Mouse (Mus musculus) 3T3-L1 (cell line): Measurements from ENCODE around the gene Zcwpw1.

ENCODE experiments used
- DNase-seq: peaks from one replicate; pipeline ENCODE4 v3.0.0-alpha.2; 2015; ENCODE audit warnings: low read depth, low spot score

The Zcwpw1 gene

DNA sequence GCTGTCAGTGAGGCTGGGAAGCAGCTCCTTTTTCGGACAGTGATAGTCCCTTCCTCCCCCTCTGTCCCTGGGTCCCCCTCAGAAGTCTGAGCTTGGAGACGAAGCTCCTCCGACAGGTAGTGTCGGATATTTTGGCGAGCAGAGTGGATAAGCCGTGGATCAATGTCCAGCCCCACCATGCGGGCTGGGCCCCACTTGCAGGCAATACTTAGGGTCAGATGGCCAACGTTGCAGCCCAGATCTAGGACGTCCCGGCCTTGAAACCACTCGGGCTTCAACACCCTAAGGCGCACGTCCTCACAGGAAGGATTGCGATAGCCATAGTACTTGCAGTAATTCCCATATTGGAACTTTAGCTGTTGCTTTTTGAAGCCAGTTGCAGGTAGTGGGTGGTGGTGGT lies 3.1 kb upstream of the Zcwpw1 start:
- DNase-seq: no peak

DNA sequence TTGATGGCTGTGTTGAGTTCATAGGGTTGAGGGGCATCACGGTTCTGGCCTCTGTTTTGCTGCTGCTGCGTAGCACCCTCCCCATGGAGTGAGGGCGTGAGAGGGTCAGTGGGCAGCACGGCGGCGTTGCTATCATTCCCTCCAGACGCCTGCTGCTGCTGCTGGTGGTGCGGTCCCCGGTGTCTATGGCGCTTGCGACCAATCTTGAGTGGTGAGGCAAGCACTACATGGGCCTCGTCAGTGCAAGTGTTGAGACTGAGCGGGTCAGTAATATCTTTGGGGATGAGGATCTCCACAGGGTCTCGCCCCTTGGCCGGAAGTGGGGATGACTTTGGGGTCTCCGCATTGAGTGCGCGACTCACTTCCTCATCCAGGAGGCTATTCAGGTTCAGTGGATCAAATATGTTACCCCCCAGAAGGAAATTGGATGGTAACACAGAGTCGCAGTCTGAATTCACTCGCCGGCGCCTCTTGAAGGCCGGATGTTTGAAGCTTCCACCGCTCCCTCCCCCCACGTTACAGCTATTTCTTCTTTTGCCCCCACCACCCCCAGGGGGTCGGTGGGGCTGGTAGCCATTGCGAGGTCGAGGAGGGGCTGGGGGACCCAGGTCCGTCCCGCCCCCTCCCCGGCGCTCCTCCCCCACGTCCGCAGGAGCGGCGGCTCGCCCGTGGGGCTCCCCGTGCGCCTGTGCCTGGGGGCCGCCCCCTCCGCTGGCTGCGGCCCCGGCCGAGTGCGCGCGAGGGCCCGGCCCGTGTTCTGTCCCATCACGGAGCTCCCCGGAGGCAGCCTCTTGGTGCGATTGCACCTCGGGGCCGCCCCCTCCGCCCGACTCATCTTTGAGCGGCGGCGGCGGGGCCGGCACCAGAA lies 2.2 kb upstream of the Zcwpw1 start:
- peak; percentile 42 for DNase-seq

DNA sequence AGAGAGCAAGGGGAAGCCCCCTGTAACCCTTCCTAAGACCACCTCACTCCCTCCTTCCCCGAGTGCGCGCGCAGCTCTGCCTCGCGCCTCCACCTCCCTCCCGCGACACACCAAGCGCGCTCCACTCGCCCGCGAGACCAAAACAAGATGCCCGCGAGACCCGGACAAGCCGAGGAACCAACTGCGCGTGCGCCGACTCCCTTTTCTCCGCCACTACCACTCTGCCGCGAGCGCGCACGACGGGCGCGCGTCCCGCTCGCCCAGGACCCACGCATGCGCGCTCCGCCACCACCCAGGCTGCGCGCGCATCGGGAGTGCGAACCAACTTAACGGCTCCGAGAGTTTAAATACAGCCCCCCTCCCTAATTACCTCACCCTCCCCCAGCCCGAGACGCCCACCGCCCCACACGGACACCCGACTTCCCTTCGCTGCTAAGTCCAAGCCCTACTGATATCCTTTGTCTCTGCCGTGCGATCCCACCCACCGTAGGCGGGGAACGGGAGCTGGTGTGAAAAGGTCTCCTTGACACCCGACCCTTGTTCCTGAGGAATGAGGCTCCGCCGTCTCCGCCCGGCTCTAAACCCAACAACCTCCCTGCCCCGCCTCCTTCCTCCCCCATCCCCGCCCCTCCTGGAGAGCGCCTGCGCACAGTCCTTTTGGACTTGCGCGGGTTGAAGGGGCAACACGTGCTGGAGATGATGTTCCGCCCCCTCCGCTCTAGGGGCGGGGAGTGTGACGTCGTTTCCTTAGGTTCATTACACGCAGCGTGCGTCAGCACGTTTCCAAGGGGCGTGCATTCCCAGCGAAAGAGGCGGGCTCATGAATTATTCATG lies 1.3 kb upstream of the Zcwpw1 start:
- peak; percentile 100 for DNase-seq

DNA sequence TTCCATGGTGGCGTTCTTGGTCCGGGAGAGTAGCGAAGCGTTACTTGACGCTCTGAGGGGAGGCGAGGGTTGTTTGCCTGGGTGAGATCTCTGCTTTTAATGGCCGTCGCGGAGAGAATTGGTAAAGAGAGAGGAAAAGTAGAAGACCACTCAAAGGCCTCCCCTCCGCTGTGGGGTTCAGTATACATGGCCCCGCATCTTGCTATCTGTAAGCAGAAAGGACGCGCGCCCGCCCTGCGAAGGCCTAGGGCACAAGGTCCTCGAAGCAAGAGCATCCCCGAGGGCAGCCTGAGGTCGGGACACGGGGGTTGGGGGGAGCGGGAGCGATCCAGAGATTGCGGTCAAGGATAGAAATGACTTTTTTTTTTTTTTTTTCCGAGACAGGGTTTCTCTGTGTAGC lies 573 bp downstream of the Zcwpw1 start:
- DNase-seq: no peak

DNA sequence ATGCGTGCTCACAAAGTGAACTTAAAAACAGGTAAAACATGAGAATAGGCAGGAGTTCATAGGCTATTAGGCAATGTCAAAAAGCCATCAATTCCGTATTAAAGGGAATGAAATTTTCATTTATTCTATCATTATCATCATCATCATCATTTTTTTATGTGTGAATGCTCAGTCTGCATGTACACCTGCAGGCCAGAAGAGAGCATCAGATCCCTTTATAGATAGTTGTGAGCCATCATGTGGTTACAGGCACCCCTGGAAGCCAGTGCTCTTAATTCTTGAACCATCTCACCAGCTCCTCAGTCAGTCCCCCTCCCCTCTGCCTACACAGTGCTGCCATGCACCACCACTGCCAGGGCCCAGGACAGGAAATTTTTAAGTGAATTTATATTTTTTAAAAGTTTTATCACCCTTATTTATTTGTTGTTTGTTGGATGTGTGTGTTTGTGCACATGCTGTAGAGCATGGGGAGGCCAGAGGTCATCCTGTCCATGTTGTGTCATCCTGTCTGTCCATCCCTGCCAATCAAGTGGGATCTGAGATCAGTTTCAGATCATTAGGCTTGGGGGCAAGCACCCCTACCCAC lies 1.4 kb downstream of the Zcwpw1 start:
- DNase-seq: no peak

DNA sequence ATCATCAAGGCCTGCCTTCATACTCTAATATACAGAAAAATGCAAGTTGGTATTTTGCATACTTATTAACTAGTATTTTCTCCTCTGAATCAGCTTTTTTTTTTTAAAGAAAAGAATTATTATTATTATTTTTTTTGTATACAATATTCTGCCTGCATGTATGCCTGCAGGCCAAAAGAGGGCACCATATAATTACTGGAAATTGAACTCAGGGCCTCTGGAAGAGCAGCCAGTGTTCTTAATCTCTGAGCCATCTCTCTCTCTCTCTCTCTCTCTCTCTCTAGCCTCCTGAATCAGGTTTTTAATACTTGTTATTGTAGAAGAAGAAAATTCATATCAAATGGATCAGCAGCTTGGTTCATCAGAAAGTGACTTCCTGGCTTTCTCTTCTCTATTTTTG lies 4.0 kb downstream of the Zcwpw1 start:
- peak; percentile 66 for DNase-seq

DNA sequence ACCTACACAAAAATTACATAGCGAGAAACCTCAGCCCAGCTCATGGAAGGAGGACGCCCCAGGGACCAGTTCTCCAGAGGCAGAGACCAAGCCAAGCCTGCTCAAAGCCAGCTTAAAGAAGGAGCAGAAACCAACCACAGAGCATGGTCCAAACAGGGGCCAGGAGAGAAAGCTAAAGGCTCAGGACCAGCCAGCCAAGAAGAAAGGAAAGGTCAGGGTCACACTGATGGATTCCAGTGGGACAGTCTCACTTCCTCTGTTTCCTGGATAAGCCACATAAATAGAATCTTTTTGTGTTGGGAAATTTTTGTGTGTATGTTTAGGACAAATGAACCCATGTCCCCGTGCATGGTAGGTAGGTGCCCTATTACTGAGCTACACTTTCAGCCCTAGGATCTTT lies 9.0 kb downstream of the Zcwpw1 start:
- no peak for DNase-seq

DNA sequence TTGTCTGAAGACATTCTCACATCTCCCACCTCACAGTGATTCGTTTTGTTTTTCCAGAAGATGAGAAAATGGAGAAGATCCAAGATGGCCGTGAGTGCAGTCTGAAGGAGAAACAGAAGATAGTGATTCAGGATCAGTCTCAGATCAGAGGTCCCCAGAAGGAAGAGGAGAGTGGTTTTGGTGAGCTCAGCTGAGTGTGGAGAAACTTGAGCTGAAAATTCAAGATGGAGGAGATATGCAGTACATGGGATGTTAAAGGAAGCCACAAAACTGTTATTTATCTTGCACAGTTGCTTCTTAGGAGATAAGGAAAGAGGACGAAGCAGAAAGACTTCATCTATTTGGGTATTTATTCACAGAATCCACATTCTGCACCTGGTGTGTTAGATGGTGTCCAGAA lies 13.3 kb downstream of the Zcwpw1 start:
- no peak for DNase-seq

DNA sequence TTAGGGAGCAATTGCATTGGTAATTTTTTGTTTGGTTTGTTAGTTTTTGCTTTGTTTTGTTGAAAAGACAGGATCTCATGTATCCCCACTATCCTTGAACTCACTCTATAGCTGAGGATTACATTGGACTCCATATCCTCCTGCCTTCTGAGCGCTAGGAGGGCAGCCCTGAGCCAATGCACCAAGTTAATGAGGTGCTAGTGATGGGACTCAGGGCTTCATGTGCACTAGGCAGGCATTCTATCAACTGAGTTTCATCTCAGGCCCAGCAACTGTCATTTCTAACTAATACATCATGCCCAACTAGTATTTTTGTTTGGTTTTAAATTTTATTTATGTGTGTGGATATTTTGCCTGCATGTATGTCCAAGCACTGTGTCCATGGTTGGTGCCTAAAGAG lies 18.6 kb downstream of the Zcwpw1 start:
- DNase-seq: no peak

DNA sequence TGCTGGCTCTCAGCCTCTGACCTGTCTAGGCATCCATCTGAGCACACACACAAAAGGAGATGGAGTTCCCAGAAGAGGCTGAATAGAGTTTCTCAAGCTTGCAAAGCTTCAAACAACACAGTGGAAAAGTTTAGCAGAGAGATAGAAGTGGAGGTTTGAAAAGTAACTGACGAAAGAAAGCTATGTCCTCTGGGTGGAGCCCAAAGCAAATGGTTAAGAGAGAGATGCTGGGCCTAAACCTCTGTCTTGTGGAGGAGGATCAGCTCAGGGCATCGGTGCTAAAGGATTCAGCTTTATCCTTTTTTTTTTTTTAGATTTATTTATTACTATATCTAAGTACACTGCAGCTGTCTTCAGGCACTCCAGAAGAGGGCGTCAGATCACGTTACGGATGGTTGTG lies 20.7 kb downstream of the Zcwpw1 start:
- no peak for DNase-seq

DNA sequence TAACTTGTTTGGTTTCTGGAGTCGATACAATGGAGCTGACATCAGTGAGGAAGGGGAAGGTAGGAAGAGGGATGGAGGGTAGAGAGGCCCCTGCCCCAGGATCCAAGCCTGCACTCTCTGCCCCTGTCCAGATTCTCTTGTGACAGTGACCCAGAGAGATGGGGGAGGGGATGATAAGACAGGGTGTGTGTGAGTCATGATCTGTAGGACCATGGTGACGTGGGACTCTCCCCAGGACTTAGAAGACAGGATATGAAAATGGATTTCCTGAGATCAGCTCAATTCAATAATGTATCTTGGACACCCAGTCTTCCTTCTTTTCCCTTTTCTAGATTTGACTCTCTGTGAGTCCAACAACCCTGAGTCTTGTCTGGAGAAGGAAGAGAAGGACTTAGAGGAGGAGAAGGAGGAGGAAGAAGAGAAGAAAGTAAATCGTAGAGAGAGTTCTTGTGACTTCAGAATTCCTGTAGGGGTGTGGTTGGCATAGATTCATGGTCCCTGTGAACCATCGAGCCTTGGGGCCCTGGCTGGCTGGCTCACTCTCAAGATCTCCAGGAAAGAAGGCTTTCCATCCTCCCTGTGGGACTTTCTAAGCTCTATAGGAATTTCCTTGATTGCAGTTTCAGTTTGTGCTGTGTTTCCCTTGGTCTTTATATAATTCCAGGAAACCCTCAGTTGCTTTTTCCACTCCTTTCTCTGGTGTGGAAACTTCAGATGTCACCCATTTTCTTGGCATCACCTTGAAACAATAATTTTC lies 30.0 kb downstream of the Zcwpw1 start:
- DNase-seq: peak; percentile 72

DNA sequence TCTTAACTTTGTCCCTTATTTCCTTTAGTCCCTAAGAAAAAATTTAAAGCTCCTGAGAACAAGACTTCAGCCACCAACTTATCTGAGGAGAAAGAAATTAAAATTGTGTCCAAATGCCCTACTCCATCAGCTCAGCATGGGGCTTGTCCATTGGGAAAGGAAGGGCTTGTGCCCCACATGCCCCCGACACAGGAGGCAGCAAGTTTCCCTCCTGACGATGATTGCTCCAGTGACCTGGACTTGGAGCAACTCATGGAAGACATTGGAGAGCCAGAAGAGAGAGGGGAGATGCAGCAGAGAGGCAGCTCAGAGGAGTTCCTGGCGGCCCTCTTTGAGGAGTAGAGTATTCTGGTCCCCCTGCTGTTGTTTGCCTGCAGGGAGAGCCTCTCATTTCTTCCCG lies 34.5 kb downstream of the Zcwpw1 start:
- DNase-seq: no peak

DNA sequence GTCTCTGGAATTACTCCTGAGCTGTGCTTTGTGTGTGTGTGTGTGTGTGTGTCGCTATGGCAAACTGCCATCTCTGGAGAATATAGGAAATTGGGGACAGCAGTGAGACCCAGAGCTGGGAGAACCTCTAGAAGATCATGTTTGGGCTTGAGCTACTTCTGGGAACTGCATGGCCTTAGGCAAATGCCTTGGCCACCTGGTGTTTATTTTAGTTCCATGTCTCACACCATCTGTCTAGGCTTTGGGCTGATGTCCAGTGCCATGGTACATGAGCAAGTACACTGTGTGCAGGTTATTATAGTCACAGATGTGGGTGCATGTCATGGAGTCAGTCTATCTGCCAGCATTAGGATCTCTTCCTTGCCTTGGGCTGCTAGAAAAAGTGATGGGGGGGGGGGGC lies 35.0 kb downstream of the Zcwpw1 start:
- DNase-seq: peak; percentile 24

DNA sequence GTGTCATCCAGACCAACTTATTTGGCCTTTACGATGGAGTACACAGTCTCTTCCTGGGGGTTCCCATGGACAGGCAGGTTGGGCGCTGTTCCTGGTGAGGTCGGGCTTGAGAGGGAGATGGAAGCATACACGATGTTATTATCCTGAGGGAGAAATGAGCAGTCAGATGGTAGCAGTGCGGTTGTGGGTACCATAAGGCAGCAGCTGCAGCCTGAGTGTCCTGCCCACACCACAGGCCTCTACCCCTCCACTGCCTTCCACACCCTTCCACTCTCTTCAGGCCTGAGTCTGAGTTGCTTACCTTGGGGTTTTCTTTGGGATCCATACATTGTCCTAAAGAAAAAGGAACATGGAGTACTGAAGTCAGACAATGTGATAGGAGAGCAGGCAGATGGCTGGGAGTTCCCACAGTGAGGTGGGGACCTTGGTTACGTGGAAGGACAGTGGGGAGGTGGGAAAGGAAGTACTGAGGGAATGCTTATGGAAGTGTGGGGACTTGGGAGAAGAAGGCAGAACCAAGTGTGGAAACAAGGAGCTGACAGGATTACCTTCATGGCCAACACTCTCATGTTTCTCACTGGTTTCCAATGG lies 36.0 kb downstream of the Zcwpw1 start:
- no peak for DNase-seq

DNA sequence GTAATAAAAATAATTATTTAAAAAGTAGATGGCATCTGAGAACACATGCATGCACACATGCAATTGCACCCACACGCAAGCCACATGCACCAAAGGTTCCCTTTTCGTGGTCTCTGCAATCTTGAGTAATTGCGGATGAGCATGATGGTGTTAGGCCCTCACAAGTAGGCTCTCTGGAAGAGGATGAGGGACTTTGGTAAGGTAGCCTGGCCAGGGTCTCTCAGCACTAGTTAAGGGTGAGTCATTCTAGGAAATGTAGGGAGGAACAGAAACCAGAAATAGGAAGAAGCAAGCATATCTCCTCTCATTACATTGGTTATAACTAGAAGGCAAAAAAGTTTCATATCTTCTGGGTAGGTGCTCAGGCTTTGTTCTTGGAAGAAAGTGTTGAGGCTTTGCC lies 37.4 kb downstream of the Zcwpw1 start:
- no peak for DNase-seq

DNA sequence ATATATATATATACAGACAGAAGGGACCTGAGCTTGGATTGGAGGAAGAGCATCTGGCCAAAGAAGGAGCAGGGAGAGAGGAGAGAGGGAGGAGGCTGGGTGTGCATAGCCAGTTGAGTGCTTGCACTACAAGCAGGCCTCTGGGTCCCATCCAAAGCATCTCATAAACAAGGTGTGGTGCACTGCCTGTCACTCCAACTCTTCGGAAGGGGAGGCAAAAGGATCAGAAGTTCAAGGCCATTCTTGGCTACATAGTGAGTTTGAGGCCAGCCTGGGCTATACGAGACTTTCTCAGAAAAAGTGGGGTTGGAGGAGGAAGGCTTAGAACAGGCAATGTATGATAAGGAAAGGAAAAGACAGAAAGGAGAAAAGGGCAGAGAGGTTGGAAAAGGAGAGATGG lies 38.4 kb downstream of the Zcwpw1 start:
- DNase-seq: no peak

DNA sequence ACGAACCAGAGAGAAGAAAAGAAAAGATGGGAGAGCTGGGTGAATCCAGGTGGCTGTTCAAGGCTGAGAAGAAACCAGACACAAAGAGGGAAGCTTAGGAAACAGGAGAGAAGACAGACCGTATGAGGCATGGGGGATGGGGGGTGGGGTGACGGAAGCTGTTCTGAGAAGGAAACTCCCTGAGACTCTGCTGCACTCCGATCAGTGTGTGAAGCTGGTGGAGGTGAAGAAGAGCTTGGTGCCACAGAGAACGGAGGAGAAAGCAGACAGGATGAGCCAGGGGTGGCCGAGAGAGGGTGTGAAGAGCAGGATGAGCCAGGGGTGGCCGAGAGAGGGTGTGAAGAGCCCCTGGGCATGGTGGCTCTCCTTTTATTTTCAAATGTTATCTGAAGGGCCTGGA lies 38.8 kb downstream of the Zcwpw1 start:
- no peak for DNase-seq

DNA sequence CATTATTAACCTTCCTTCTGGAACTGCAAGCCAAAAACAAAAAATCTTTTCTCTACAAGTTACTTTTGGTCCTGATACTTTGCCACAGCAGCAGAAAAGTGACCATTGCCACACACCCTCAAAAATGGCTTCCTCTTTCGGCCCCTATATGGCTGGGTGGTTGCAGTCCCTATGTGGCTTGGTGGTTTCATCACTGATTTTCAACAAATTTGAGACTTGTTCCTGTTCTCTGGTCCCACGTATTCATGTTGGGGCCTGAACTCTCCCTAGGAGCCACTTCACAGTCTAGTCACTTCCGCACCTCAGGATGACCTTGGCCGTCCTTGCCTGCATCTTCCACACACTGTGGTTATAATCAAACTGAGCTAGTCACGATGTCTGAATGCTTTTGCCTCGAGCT lies 41.1 kb downstream of the Zcwpw1 start:
- DNase-seq: no peak

DNA sequence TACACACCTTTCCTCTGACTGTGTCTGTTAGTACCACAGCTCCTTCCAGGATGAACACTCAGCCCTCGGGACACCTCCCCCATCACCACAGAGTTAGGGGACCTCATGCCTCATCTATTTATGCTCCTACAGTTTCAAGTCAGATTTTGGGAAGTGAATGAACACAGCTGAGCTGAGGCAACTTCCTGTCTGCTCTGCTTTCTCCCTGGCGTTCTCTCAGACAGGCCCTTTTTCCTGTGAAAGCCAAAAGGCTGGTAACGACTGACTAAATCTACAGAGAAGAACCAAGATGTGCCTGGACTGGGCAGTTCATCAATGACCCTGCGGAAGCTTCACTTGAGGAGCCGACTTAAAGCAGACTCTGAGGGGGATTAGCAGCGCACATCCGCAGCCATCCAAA lies 42.6 kb downstream of the Zcwpw1 start:
- no peak for DNase-seq

DNA sequence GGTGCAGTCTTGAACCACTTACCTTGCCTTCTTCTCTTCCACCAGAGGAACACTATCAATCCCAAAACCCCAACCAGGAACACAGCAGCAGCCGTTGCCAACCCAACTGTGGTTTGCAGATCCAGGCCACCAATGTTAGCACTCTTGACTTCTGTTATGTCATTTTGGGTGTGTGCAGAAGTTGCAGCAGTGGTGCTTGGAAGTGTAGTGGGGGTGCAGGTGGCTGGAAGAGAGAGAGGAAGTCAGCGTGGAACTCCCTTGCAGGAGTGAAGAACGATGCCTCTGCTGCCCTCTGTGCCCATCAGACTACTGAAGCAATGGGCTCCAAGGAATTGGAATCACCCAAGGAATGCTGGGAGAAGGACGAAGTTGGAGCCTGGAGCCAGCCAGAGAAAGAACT lies 43.5 kb downstream of the Zcwpw1 start:
- DNase-seq: no peak

DNA sequence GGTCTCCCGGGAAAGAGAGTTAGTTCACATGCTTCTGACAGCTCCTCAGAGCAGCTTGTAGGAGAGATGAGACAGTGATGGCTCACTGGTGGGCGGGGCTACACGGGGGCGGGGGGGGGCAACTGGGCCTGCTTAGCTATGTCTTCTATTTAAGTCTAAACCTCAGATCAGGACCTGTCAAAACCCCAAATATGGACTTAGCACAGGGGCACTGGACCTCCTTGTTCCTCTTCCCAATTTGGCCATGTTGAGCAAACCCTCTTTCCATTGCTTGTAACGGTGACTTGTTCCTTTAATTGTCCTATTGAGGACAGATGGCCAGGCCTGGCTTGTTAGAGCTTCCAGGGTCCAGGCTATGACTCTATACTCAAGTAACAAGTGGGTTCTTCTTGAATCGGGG lies 43.9 kb downstream of the Zcwpw1 start:
- DNase-seq: peak; percentile 20

DNA sequence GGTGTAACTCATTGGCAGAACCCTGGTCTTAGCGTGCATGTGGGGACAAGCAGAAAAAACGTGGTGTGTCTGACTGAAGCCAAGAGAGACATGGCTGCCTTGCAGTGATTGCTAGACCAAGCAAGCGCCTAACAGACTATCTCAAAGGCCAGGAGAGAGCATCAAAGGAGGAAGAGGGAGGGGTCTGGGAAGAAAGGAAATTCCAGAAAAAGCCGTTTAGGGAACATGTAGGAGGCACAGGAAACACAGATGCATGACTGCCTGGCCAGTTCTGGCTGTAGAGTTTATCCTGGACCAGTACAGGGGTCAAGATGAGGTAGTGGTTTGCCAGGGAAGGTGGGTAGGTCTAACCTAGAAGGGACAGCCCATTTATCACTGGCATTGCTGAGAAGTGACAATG lies 45.9 kb downstream of the Zcwpw1 start:
- no peak for DNase-seq
